ENCODE assay signal across 14 mouse cellular contexts in the genomic region with DNA sequence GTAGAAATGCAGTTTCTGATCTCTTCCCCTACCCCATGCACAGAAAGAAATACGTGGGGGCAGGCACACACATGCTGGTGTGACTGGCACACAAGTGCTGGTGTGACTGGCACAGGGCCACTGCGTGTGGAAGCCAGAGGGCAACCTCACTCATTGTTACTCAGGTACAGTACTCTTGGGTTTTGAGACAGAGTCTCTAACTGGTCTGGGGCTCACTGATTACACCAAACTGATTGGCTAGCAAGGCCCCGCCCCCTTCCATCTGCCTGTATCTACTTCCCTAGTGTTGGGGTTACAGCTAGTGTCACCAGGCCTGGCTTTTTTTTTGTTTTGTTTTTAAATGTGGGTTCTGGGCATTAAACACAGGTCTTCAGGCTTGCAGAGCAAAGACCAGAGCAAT.
DNase-seq lines count a peak whose midpoint lies in the region; ATAC-seq and TF ChIP-seq lines count a peak whose summit lies in the region.
"Had no signal": no experiment of that assay in that cellular context is flagged by ENCODE, and none has a peak within 500 bp of the region (broad histone marks: within the 10 kb centered on the region; RNA-seq: fewer than 3 reads in every experiment).

No protein-coding gene starts in this region.

- H3K36me3 ChIP-seq in intestine, embryonic 16.5 days (ENCODE audit: control insufficient read depth, insufficient read depth, low read length), result no peaks in the 10 kb centered on the region
- no peaks in the 10 kb centered on the region for H3K36me3 ChIP-seq in intestine, postnatal 0 days (ENCODE audit: control insufficient read depth, insufficient read depth)
- H3K36me3 ChIP-seq in liver, embryonic 13.5 days, result no peaks in the 10 kb centered on the region
- H3K36me3 ChIP-seq: limb, embryonic 15.5 days had no signal

- H3K9me3 ChIP-seq in intestine, embryonic 16.5 days (ENCODE audit: control insufficient read depth, low read length), result no peaks in the 10 kb centered on the region
- no peaks in the 10 kb centered on the region for H3K9me3 ChIP-seq in intestine, postnatal 0 days (ENCODE audit: control insufficient read depth)
- H3K9me3 ChIP-seq in liver, embryonic 13.5 days (replicated peaks), result no peaks in the 10 kb centered on the region
- H3K9me3 ChIP-seq: limb, embryonic 15.5 days had no signal

- H3K27me3 ChIP-seq in intestine, embryonic 16.5 days (replicated peaks; ENCODE audit: control insufficient read depth, insufficient read depth, low read length), result no peaks in the 10 kb centered on the region
- no peaks in the 10 kb centered on the region for H3K27me3 ChIP-seq in intestine, postnatal 0 days (replicated peaks; ENCODE audit: control insufficient read depth, insufficient read depth, low read length)
- no peaks in the 10 kb centered on the region for H3K27me3 ChIP-seq in liver, embryonic 13.5 days
- H3K27me3 ChIP-seq: limb, embryonic 15.5 days had no signal

- peaks cover 25% of the 10 kb centered on the region for H3K4me1 ChIP-seq in intestine, embryonic 16.5 days (ENCODE audit: control insufficient read depth, insufficient read depth, low read length)
- no peaks in the 10 kb centered on the region; the same call in 1 of the 2 replicates for H3K4me1 ChIP-seq in intestine, postnatal 0 days (replicated peaks; ENCODE audit: control insufficient read depth, insufficient read depth, low read length)
- no peaks in the 10 kb centered on the region; the same call in 1 of the 2 replicates for H3K4me1 ChIP-seq in brown adipose tissue, adult 24 weeks (ENCODE audit: control insufficient read depth, insufficient read depth, insufficient read length, low read length)
- peaks cover 20% of the 10 kb centered on the region for H3K4me1 ChIP-seq in liver, embryonic 13.5 days (replicated peaks)

- no peak for TF ChIP-seq CTCF in intestine, postnatal 0 days (IDR thresholded peaks at IDR 0.05; ENCODE audit: low read depth)

- 82% methylated on average over 3 of the region's 3 CpGs for WGBS in intestine, embryonic 16.5 days
- WGBS in intestine, postnatal 0 days, result 87% methylated on average over 3 of the region's 3 CpGs
- whole genome bisulfite sequencing in liver, embryonic 13.5 days (ENCODE audit: insufficient replicate concordance), result 62% methylated on average over 3 of the region's 3 CpGs

- intact Hi-C loops in left cerebral cortex, postnatal 14 days (cut with DNase I), result no loop called here

- 0 out of 2 replicates have a peak overlapping the region, but pooled peaks have one; percentile 14 for H3K27ac ChIP-seq in intestine, embryonic 16.5 days (ENCODE audit: low read length)
- H3K27ac ChIP-seq in intestine, postnatal 0 days (ENCODE audit: low read depth, low read length), result no peak overlapping the region
- peak overlapping the region; percentile 16; the same call in 1 of the 2 replicates for H3K27ac ChIP-seq in brown adipose tissue, adult 24 weeks (replicated peaks; ENCODE audit: low read depth, low read length)
- H3K27ac ChIP-seq in liver, embryonic 13.5 days, result peak overlapping the region; percentile 60
- H3K27ac ChIP-seq: limb, embryonic 15.5 days; stomach, postnatal 0 days had no signal

- no peak overlapping the region for H3K9ac ChIP-seq in intestine, embryonic 16.5 days (ENCODE audit: low read depth, low read length)
- no peak overlapping the region for H3K9ac ChIP-seq in intestine, postnatal 0 days (ENCODE audit: low read depth, low read length)
- no peak overlapping the region for H3K9ac ChIP-seq in liver, embryonic 13.5 days
- H3K9ac ChIP-seq: limb, embryonic 15.5 days had no signal

- ATAC-seq in intestine, embryonic 16.5 days, result no peak
- no peak for ATAC-seq in intestine, postnatal 0 days
- ATAC-seq in liver, embryonic 13.5 days (ENCODE audit: low read depth), result peak; percentile 48; the same call in 1 of the 2 replicates

- H3K4me3 ChIP-seq in intestine, embryonic 16.5 days (ENCODE audit: low read length), result no peak overlapping the region
- no peak overlapping the region for H3K4me3 ChIP-seq in intestine, postnatal 0 days (ENCODE audit: low read depth, low read length)
- H3K4me3 ChIP-seq in brown adipose tissue, adult 24 weeks (ENCODE audit: insufficient read depth, low read depth, low read length), result no peak overlapping the region
- H3K4me3 ChIP-seq in liver, embryonic 13.5 days (replicated peaks), result no peak overlapping the region
- H3K4me3 ChIP-seq: erythroblast, embryonic 14.5 days; limb, embryonic 15.5 days had no signal

- DNase-seq in A20 (ENCODE audit: low read depth, low spot score), result peak; percentile 49
- DNase-seq in liver, embryonic 13.5 days, result no peak
- DNase-seq in frontal cortex, postnatal 14 days (ENCODE audit: low spot score in 2 of 2), result no peak
- no peak for DNase-seq in left cerebral cortex, postnatal 14 days (ENCODE audit: low spot score in 2 of 2)
- DNase-seq in embryo, embryonic 11 days, result no peak
- DNase-seq: kidney, adult 8-10 months had no signal

- H3K4me2 ChIP-seq in intestine, embryonic 16.5 days (ENCODE audit: low read depth, low read length), result no peak overlapping the region
- H3K4me2 ChIP-seq in intestine, postnatal 0 days (replicated peaks; ENCODE audit: low read depth), result no peak overlapping the region
- H3K4me2 ChIP-seq in liver, embryonic 13.5 days, result no peak overlapping the region
- H3K4me2 ChIP-seq: heart, embryonic 11.5 days; limb, embryonic 15.5 days; midbrain, embryonic 11.5 days had no signal
